Mouse (Mus musculus): Measurements from ENCODE around the gene Cdc25a.
A peak's percentile ranks its signal among the peaks of the same experiment; 100 is the strongest.

- TF ChIP-seq EP300 (IDR thresholded peaks at IDR 0.05; ENCODE audit: insufficient read depth, low read depth, low read length): no peak; the same call in 1 of the 2 replicates
- peak; percentile 92 for TF ChIP-seq POLR2A (IDR thresholded peaks at IDR 0.05; ENCODE audit: insufficient read depth, low read length)
- TF ChIP-seq CTCF (IDR thresholded peaks at IDR 0.05; ENCODE audit: low read depth, low read length): peak; percentile 28
Measured at GRCm38 (mm10) chr9:109874797-109875691, at the start of gene Cdc25a.
